Mouse (Mus musculus): ENCODE data around the gene Jup.

Gene Jup

DNA sequence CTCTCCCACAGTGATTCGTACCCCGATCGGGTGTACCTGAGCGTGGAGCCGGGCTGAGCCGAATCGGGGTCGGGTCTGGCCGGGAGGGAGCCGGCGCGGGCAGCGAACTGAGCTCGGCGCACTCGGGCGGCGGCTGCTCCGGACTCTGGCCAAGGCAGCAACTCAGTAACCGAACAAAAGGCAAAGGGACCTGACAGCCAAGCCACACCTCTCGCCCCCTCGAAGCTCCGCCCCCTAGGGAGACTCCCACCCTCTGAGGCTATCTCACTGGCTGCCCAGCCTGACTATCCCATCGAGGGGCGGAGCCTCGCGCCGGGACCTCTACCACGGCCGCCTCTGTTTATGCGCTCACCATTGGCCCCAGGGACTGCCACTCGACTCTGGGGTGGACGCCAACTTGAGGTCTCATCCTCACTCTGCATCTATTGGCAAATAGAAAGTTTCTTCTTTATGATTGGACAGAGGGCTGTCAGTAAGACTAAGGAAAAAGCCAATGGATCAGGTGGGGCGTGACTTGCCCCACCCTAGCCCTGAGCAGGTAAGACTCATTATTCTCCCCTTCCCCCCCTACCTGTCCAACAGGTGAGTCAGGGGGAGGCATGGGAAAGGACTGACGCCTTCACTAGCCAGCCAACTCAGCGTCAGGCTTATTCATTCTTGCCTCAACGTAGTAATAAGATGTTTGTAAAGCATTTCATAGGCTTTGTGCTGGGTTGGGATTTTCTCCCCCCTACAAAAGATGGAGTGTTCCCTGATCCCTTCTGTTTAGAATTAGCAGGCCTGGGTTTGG is at the start of gene Jup:
Gene Jup, minus strand, starts transcription at position 164 of the 790 bp plus-strand sequence.
- WGBS: 2% methylated on average over 37 of the region's 37 CpGs

DNA sequence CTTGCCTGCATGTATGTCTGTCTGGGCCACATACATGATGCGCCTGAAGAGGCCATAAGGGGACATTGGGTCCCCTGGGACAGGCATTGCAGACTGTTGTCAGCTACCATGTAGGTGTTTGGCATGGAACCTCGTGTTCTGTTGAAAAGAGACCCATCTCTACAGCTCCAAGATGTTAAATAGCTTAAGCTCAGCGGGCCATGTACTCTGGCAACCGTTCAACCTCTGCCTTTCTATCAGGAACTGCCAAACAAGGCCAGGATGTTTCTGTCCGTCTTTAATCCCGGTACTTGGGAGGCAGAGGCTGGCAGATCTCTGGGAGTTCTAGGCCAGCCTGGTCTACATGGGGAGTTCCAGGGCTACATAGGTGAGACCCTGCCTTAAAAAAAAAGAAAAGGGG is 45.1 kb upstream of the Jup start:
- 68% methylated on average over 6 of the region's 6 CpGs for WGBS

DNA sequence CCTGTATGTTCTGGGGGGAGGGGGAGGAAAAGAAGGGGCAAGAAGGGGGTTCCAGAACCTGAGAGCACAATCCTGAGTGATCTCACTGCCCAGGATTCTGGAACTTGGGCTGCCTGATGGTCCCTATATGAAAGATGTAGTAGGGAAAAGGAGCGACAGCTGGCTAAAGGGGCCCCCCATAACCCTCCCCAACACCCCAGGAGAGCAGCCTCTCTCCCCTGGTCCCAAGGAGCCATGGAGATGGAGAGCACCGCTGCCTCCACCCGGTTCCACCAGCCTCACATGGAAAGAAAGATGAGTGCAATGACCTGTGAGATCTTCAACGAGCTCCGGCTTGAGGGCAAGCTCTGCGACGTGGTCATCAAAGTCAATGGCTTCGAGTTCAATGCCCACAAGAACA is 44.2 kb upstream of the Jup start, which contains the start of the genes Nt5c3b and Klhl10:
Gene Nt5c3b, minus strand, starts transcription at position 12 of the 400 bp plus-strand sequence.
Gene Klhl10, plus strand, starts transcription at position 121 of the 400 bp plus-strand sequence.
- 90% methylated on average over 8 of the region's 8 CpGs for WGBS

DNA sequence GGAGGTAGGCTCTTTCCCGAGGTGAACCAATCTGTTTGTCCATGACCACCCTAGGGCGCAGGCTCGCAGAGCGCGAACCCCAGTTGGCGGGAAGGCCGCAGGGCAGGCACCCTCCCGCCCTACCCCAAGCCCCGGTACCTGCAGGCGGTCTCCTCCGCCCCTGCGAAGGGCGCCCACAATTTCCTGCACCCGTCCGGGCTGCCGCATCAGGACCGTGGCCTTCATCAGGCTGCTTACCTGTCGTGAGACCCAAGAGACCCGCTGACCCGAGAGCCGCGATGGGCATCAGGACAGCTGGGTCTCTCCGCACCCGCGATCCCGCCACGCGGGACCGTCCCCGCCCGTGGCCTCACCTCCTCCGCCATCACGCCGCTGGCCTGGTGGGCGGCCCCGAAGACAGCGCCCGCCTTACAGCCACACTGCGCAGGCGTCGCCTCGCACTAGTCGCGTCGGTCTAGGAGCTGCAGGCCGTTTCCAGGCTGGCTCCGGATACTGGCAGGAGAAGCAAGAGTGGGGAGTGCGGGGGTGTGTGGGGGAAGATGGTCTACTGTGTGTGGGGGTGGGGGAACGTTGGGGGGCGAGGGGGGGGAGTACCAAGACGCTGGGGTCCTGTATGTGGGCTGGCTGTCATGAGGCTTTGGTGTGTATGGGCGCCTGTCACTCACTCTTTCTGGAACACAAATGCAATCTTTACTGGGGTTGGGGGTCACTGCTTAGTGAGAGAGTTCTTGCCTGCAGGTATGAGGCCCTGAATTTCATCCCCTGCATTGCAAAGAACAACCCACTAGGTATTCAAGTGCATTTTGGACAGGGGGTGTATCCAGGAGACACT is 43.3 kb upstream of the Jup start:
- 2% methylated on average over 45 of the region's 52 CpGs for WGBS

DNA sequence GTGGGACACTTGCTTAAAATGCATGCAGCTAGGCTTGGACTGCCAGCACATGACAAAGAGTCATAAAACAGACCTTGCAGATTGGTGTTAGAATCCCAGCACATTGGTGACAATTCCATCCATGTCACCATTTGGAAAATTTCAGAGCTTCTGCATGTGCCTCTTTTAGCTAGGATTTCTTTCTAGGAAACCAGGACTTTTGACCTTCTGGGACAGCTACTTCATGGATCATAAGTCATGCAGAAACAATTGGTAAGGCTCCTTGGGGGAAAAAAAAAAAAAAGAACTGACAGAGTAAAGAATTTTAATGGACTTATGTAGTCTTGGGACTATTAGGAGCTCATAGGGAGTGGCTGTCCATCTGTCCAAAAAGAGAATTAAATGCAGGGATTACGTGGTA is 40.3 kb upstream of the Jup start:
- 97% methylated on average over 1 of the region's 1 CpGs for WGBS

DNA sequence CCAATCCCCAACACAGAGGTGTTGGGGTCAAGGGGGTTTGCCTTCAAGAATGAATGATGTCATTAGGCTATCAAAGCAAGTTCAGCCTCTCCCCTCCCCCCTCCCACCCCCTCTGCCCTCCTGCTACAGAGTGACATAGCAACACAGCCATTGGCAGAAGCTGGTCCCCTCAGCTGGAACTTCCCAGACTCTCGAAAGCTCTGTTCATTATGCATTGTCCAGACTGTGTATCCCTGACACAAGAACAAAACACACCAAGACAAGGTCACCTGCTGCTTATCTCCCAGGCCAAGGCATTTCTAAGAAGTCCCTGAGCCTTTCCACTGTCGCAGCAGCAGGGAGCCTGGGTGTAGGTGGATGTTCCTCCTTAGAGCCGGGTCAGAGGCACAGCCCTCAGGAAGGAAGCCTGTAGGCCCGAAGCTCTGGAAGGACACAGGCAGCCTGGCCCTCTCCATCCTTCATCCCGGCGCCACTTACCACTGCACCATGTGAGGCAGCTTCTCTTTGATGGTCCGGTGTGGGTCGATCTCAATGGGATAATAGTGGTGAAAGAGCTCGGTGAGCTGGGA is 38.2 kb upstream of the Jup start:
- 67% methylated on average over 9 of the region's 9 CpGs for WGBS

DNA sequence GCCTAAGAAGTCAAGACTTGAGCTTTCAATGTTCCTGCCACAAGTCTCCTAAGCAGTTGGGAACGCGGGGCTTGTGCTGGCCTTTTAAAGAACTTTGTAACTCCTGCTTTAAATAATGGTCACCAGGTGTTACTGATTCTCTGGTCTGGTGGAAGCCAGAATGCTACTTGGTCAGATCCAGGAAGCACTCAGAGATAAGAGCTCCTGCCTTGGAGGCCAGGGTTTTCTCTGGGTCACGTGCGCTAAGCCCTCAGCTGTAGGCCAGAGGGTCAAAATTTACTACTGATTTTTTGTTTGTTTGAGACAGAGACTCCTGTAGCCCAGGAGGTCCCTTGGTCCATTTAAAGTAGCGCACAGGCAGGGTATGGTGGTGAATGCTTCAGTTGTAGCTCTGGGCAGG is 34.4 kb upstream of the Jup start:
- 98% methylated on average over 5 of the region's 5 CpGs for WGBS

DNA sequence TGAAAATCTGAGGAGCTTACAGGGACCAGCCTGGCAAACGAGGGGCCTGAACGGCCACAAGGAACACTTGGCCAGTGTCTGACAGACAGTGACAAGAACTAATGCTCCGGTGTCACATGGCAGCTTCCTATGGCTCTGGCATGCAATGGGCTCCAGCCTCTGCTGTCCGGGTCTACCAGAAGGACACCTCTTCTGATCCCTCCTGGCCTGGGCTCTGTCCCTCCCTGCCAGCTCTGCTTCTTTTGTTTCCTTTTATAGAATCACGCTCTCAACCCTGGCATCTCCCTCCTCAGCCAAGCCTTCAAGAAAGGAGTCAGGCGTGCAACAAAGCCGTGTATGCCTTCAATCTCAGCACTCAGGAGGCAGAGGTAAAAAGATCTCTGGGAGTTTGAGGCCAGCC is 32.5 kb upstream of the Jup start:
- 62% methylated on average over 7 of the region's 7 CpGs for WGBS

DNA sequence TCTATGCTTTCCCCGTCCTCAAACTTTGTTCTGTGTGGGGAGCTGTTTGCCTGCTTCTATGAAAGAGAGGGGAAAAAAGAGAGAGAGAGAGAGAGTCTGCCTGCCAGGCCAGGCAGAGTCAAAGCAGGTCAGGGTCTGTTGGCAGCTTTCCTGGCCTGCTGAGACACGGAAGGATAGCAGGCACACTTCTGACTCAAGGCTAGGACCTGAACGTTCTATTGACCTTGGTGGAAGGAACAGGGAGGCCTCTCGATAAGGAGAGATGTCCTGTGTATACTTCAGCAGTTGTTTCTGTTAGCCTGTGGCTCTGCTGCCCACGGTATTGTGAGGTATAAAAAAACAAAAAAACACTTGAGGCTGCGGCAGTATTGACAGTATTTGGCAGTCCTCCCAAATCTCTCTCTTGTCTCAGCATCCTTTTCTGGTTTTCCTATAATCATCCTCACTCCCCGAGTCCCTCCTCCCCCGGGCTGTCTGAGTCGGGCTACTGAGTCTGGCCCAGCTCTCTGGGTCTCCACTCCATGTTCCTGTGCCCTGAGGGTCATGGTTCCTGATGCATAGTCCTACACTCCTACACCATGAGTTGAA is 31.1 kb upstream of the Jup start:
- 16% methylated on average over 9 of the region's 9 CpGs for WGBS

DNA sequence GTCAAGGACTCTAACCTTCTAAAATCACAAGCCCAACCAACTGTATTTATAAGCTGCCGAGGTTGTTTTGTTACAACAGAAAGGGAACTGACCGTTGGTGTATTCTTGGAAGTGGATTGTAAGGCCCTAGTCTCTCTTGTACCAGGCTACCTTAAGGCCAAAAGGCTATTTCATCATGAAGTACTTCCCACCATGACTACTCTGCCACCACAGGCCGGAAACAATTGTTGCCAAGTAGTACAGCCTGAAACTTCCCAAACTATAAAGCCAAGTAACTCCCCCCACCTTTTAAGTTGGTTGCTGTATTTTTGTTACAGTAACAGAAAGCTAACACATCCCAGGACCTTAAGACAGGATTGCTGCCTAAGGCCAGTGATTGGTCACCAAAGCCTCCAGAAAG is 29.3 kb upstream of the Jup start:
- 91% methylated on average over 3 of the region's 3 CpGs for WGBS

DNA sequence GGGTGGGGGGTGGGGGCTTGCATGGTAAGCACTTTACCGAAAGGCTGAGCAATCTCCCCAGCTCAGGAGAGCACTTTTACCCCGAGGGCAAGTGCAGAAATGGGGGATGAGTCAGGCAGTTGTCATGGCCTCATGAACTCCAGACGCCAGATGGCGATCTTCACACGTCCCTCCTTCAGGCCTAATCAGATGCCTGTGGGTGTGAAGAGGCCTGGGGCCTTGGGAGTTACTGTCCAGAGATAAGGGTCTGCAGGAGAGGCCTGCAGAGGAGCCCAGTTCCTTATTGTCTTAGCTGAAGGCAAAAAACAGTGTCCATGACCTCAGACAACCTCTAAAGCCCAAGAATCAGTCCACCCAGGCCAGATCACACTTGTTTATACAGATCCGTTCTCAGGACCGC is 28.3 kb upstream of the Jup start:
- WGBS: 38% methylated on average over 7 of the region's 7 CpGs

DNA sequence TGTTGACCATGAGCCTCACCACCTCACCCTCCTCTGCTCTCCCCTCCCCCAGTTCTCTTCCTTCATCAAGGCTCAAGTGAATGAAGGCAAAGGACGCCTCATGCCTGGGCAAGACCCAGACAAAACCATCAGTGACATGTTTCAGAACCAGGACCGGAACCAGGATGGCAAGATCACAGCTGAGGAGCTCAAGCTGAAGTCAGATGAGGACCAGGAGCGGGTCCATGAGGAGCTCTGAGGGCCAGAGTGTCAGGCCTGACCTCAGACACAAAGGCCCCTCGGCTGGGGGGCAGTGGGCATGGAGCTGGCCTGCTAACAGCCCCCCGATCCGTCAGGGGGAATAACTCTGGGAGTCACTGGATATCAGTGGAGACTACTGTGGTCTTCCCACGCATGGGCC is 26.3 kb upstream of the Jup start:
- 94% methylated on average over 7 of the region's 7 CpGs for WGBS

DNA sequence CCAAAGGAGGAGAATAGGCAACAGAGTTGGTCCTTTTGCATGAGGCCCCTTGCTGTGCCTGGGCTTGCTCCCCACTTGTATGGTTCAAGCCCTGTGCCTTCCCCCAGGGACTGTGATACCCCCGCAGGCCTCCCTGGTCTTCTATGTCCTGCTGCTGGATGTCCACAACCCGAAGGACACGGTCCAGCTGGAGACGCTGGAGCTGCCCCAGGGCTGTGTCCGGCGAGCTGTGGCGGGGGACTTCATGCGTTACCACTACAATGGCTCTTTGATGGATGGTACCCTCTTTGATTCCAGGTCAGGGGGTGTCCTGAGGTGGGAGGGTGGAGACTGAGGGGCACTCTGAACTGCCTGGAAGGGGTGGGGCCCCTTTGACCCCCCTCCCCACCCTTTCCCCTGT is 24.0 kb upstream of the Jup start:
- WGBS: 66% methylated on average over 8 of the region's 8 CpGs

DNA sequence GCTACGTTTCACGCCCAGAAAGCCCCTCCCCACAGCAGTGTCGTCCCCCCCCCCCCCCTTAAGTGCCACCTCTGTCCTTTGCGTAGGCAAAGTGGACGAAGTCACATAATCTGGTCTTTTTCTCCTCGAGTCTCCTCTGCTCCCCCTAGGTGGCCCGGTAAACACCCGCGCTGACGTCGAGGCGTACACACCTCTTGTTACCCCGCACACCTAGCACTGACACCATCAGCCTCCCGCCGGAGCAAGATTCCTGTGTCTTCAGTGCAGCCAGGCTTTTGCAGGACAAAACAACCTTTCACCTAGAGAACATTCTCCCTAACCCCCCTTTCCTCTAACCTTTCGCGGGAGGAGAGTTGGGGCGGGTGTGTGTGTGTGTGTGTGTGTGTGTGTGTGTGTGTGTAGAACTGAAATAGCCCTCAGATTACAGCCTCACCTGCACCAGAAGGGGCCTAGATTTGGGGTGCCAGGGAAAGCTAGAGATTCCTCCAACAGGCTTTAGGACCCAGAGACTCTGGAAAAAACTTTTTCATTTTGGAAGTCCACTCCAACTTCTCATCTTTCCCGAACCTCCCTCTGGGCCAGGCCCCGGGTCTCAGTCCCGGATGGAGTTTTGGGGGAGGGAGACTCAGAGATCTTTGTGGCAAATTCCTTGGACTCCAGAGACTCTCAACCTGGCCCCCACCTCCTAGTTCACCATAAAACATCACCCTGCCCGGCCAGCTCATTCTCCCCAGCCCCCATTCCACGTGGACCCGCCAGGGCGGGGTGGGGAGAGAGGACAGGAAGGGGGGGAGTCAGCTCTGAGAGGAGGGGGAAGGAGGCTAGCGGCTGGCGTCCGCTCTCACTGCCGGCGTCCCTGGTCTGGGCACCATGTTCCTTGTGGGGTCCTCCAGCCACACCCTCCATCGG is 17.6 kb upstream of the Jup start, which contains the start of gene Fkbp10:
Gene Fkbp10, plus strand, starts transcription at position 784 of the 909 bp plus-strand sequence.
- 2% methylated on average over 30 of the region's 31 CpGs for WGBS

DNA sequence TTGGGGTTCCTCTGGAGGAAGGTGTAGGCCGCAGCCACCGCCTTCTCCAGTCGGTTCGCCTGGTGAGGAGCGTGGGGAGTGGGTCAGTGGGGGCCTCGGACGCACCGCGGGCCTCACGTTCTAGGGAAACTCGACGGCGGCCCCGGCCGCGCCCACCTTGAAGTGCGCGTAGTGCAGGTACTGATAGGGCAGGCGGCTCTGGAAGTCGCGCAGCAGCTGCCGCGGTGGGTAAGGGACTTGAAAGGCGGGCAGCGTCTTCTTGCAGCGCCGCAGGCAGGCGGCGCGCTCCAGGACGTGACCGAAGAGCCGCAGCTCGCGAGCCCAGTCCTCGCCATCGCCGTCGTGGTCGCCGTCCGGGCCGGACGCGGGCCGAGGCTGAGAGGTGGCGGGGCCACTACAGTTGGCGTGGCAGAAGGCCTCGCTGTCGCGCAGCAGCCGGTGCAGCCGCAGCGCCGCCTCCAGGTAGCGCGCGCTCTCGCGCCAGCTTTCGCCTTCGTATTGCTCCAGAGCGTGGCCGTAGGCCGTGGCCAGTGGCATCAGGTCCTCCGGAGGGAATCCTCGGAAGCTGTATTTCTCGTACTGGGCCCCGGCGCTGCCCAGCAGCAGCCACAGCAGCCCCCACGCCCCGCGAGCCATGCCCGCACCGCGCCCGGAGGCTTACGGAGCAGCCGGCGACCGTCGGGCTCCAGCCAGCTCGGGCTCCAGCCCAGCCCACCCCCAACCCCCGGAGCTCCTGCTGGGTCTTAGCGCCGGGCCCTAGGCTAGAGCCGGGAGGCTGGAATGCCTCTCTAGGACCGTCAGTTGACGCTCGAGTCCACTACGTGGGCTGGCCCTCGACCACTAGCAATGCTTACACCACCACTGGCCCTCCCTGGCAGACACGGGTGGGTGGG is 16.7 kb upstream of the Jup start, which contains the start of gene P3h4:
Gene P3h4, minus strand, starts transcription at position 816 of the 893 bp plus-strand sequence.
- WGBS: 3% methylated on average over 93 of the region's 93 CpGs

DNA sequence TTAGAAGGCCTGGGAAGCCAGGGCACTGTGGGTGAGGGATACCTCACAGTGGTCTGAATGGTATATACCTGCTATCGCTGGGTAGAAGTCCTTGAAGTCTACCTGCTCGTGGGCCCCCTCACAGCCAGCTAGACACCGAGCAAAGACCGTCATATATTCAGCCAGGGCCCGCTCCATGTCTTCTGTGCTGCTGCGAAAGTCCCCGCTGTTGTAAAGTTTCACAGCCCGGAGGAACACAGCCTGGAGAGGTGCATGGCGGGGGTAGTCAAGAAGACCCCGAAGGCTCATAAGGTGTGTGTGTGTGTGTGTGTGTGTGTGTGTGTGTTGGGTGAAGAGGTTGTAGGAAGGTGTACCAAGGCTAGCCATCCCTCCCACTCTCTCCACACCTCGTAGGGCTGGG is 16.0 kb upstream of the Jup start:
- 83% methylated on average over 11 of the region's 11 CpGs for WGBS

DNA sequence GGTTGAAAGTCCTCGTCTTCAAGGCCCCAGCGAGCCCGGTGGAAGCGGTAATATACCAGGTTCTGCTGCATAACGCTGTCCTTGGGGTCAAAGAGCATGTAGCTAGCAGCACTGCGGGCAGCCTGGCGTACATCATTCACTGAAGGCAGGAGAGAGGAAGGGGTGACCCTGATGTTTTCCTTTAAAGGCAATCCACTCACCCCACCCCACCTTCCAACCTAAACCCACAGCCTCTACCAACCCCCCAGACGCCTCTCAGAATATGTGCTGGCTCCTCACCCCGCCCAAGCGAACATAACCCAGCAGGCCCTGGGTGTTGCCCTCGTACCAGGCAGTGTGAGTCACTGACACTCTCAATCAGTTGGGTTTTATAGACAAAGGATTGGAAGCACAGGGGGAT is 14.2 kb upstream of the Jup start:
- 89% methylated on average over 11 of the region's 11 CpGs for WGBS

DNA sequence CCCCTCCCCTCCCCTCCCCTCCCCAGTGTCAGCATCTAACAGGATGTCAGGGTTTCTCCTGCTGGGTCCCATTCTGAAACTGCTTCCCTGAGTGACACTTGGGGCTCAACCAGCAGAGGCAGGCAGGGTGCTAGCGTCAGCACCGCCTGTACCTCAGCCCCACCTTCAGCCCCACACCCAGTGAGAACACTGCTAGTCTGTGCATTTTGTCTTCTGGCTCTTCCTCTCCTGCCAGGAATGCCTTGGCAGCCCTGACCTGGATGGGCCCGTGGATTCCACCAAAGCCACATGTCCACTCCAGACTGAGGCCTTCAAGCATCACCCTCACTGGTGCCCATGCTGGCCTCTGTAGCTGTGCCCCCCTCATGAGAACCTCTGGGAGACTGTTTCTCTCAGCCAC is 12.1 kb upstream of the Jup start:
- 68% methylated on average over 3 of the region's 3 CpGs for WGBS

DNA sequence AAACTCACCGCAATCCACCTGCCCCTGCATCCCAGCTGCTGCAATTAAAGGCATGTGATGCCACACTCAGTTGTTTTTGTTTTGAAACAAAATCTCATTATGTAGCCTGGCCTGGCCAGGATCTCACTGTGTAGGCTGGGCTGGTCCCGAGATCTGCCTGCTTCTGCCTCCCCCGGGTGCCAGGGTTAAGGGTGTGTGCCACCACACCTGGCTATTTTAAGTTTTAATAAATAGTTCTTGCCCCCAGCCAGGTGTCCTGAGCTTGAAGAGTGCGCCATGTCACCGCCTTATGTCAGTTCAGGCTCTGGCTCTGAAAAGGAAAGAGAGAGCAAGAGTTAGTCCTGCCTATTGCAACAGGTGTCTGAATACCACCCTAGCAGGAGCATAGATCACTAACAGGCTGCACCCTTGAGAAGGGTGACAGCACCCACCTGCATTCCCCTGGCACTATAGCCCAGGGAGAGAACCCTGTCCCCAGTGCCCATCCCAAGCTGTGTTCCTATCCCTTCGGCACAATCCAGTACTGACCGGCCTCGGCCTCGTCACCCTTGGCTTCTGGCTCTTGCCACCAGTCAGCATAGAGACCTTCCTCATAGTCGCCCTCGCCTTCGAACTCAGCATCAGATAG is 11.4 kb upstream of the Jup start:
- WGBS: 93% methylated on average over 12 of the region's 12 CpGs
